Mouse (Mus musculus): Measurements from ENCODE around the gene Zbtb37.

- TF ChIP-seq CTCF (IDR thresholded peaks at IDR 0.05; ENCODE audit: extremely low read depth, insufficient read length, insufficient replicate concordance, low read depth, low read length) (no peak), POLR2A (IDR thresholded peaks at IDR 0.05; ENCODE audit: low read depth, low read length) (no peak)
Measured at GRCm38 (mm10) chr1:161008038-161008437, 26.6 kb downstream of the Zbtb37 start.

Data from small intestine, adult 2 months (tissue).